Mouse (Mus musculus) kidney, adult 2 months (tissue): Measurements from ENCODE around the gene Zp3.

Experiments used
- CTCF ChIP-seq: fragments of 200-500 bp; conservative IDR thresholded peaks from 2 replicates; pipeline ENCODE4 v1.5.1; 2011; ENCODE audit warnings: low read depth, mild to moderate bottlenecking, control low read depth, low read length, moderate library complexity, mixed read lengths; ENCODE audit not compliant: insufficient read depth, insufficient read length
- POLR2A ChIP-seq: fragments of 200-500 bp; IDR thresholded peaks from one replicate; pipeline ENCODE4 v1.6.1; 2011; ENCODE audit warnings: low read depth, low read length, control low read depth

GRCm38 (mm10) chr5:136001222-136001621, 21.3 kb downstream of the Zp3 start:
- TF ChIP-seq CTCF: no peak
- TF ChIP-seq POLR2A: no peak
